Mouse (Mus musculus): ENCODE data around the gene Pitpna.

The Pitpna gene

DNA sequence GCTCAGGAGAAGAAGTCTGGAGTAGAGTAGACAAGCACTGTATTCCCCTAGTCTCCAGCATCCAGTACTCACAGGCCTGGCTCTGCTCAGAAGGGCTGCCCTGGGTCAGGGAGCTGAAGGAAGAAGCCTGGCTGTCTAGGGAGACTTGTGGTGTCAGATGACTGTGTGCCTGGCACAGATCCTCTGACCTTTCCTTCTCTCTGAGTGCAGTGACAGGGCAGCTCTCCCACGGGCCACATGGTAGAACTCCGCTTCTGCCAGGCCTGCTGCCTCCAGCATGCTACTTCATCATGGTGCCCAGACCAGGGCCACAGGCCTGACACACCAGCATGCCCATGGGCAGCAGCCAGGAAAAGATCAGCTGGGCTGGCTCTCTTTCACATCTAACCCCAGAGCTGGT is 22.0 kb upstream of the Pitpna start:
- DNase-seq: peak; percentile 82

DNA sequence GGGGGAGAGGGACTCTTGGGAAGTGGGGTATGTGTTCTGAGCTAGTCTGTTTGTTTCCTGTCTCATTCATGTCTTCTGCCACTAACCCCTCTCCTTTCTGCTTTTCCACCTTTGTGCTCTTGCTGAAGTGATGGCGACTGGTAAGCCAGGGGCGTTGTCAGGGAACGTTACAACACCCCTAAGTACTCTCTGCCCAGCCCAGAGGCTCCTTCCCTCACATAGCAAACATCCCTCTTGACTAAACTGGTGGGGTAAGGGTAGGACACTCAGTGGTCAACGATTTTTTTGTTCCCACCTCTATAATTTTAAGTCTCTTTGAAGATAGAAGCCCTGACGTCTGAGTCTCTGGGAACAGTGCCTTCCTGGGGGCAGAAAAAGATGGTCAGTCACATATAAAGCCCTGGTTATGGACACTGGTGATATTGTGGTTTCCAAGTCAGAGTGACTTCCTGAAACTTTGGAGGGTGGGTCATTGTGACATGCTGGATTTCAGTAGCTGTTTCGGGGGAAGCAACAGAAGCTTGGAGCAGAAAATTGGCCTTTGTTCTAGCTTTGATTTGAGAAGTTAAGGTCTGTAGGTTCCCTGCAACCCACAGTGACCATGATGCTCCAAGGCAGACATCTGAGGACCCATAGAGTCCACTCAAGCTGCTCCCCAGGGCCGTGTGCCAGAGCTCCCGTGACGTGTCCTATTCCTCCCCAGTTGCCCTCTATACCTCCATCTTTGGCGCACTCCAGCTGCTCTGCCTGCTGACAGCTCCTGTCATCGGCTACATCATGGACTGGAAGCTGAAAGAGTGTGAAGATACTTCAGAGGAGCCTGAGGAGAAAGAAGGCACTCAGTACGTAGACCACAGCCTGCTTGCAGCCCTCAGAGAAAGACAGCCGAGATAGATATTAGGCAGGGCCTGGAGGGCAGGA is 21.4 kb upstream of the Pitpna start:
- peak; percentile 66 for DNase-seq

DNA sequence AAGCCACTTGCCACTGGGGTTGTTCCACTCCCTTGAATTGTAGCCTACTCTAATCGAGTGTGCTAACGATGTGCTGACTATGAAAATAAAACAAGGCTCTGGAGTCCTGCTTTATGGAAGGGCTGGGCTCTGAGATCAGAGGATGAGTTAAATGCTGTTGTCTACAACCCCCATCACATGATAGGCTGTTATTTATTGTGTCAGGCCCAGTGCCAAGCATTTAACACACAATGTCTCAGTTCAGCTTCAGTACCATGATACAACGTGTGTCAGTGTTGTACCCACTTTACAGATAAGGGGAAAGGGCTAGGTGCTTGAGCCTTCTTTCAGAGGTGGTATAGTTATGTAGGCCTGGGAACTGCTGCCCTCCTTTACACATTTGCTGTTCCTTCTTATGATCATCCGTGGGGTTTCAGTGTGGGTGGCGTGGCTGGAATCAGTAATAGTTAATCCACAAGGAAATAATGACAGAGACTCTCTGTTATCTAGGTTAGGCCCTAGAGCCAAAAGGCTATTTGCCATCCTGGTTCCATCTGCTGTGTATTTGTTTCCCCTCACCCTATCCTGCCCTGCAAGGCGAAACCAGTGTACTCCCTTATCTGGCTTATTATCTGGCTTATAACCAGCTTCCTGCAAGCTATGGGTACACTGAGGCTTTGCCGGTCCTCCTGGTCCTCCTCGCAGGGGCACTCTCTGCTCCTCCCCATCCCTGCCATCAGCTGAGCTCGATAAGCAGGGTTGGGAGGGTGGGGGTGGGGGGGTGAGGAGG is 20.4 kb upstream of the Pitpna start:
- DNase-seq: no peak

DNA sequence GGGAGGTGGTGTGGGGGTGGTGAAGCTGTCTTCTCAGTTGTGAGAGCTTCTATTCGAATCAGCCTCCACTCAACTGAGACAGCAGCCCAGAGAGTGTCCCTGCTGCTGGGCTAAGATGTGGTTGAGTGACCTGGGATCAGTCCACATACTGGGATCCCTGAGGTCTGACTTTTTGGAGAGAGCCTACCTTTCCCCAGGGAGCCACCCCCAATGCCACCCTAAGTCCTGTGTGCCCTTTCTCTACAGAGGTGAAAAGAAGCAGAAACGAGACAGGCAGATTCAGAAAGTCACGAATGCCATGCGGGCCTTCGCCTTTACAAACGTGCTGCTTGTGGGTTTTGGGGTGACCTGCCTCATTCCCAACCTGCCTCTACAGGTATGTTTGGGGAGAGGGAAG is 19.8 kb upstream of the Pitpna start:
- no peak for DNase-seq

DNA sequence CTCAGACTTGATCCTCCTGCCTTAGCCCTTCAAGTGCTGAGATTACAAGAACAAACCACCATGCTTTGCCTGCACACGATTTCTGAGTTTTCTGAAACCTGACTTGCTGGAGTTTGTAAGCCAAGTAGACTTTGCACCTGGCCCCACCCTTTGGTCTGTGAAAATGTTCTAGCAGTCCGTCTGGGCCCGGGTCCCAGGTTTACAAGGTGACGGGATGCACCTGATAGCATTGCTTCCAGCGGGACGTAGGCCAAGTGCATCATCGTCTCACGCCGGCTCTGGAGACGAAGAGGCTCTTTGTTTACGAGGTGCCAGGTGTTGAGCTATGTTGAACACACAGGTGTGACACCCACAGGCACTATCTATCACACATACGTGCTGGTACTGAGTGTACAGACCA is 18.9 kb upstream of the Pitpna start:
- DNase-seq: no peak

DNA sequence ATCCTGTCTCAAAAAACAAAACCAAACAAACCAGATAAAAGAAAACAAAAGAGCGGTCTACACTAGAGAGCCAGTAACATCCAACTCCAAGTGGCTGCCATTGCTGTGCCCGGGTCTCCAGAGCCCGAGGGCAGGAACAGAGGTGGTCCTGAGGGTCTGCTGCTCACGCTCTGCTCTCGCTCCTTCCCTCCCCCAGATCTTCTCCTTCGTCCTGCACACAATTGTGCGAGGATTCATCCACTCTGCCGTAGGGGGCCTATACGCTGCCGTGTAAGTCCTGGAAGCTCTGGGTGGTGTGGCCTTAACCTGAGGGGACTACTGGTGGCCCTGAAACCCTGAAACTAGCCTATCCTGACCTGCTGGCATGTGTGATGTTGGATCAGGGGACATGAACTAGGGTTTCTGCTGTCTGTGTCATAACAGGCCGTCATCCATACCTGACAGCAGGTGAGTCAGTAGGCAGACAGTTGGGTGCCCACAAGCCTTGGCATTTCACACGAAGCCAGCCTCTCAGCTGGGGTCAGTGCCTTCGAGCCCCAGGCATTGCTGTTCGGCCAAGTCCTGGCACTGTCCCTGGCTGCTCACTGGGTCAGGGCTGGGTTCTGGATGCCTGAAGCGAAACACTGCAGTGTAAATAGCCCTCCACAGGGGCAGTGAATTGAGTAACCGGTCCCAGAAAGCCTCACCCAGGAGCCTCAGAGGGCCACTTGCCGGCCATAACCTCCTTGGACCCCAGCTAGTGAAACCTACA is 17.3 kb upstream of the Pitpna start:
- DNase-seq: peak; percentile 39

DNA sequence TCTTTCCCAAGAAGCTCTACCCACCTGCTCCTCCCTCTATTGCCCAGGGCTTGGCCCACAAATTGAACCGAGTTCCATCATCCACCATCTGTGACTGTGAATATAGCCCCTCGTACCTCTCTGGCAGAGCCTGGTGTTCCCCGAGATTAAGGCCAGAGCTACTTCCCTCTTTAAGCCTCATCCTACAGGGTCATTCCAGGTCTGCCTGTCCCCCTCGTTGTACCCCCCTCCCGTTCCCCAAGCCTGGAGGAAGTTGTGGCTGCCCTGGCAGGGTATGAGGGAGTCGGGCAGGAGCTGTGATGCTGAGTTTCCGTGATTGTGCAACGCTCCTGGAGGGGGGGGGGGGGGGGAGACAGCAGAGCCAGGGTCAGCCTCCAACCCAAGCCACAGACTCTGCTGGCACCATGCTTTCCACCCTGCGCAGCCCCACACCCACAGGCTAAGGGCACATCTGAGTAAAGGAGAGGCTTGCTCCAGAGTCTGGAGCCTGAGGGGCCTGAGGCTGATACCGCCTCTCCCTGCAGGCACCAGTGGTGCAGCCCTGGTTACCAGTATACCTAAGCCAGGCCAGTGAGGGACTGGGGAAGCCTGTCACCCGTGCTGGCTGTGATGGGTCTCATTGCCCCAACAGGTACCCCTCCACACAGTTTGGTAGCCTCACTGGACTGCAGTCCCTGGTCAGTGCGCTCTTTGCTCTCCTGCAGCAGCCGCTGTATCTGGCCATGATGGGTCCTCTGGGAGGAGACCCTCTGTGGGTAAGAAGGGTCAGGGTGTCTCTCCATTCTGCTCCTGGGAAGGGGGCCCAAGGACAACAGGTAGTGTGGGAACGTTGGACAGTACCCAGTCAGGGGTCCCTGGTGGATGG is 16.5 kb upstream of the Pitpna start:
- peak; percentile 68 for DNase-seq

DNA sequence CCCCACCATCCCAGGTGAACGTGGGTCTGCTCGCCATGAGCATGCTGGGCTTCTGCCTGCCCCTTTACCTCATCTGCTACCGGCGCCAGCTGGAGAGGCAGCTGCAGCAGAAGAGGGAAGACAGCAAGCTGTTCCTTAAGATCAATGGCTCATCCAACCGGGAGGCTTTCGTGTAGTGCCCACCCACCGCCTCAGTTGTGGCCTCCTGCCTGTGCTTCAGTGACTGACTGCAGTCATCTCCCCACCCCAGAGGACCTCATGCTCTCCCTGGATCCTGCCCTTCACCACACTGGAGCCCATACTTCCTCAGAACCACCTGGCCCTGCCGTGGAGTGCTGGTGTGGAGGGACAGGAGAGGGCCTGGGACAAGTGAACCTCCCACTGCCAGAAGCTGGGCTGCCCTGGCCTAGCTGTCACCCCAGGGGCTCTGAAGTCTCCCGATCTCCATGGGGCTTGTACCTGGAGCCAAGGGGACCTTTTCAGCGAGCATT is 15.6 kb upstream of the Pitpna start:
- no peak for DNase-seq

DNA sequence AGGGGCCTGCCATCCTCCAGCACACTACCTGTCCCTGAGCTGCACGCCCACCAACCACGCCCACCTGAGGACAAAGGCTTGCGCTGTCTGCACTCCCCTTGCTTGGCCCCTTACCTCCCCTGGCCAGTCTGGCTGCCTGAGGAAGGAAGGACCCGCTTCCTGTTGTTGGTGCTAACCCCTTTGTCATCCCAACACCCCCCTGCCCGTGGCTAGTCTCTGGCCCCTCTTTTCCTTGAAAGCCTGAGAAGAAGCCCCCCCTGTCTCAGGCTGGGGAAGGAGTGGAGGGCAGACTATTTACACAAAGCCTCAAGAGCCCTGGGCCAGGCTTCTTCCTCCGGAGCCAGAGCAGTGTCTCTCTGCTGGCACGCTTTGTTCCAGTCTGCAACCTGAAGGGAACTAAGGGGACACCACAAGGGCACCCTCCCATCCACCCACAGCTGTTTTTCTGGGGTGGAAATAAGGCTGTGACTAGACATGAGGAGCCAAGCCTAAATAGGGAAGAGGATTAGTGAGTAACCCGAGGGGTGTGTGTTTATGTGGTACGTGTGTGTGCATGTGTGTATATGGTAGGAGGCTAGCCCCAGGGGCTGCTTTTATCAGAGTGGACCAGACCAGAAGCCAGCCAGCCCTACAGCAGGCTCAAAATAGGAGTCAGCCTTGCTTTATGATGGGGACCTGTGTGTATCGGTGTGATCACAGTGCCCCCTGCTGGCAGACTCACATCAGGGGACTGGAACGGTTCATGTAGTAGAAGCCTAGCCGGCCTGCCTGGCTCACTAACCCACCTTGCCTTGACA is 14.8 kb upstream of the Pitpna start:
- DNase-seq: peak; percentile 97

DNA sequence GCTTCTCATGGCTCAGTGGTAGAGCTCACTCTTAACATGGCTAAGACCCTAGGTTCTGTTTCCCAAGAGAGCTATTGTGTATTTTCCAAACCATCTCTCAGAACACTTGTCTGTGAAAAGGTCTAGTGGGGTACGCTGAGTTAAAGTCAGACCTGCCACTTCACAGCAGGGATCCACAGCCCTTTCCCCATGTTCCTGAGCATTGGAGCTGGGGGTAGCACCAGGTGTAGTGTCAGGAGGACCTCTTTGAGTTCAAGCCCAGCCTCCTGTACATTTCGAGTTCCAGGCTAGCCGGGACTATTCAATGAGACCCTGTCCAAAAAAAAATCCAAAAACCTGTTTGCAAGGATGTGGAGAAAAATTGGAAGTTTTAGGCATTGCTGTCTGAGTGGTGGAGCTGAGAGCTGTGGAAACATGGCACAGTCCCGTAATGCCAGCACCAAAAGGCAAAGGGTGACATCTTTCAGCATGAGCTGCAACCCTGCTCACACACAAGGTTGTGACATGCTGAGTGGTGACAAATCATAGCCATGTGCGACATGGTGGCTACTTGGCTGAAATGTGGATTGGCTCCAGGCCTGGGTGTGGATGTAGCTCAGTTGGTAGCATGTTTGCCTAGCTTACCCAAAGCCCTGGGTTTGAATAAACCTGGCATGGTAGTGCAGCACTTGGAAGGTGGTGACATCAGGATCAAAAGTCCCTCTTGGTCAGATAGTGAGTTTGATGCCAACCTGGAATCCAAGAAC is 13.3 kb upstream of the Pitpna start:
- DNase-seq: no peak

DNA sequence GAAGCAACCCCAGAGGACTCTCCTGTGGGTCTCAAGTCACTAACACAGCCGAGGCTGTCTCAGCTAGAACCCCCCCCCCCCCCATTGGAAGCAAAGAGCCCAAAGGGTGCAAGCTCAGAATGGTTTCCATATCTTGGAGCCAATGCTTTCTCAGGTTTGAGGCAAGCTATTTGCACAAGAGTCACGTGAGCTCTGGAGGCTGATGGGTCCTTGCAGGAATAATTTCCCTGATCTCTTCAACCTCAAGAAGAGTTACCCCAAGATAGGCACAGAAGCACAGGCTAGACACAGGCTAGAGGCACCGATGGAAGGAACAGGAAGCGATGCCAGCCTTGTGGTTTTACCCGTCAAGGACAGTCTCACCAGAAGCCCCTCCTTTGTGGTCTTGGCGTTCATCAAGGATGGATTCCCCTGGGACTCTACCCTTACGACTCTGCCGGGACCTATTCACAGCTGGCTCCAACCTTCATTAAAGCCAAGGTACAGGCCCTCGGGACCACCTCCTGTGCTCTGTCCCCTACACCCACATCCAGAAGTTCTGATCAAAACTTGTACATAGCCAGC is 12.3 kb upstream of the Pitpna start:
- DNase-seq: no peak

DNA sequence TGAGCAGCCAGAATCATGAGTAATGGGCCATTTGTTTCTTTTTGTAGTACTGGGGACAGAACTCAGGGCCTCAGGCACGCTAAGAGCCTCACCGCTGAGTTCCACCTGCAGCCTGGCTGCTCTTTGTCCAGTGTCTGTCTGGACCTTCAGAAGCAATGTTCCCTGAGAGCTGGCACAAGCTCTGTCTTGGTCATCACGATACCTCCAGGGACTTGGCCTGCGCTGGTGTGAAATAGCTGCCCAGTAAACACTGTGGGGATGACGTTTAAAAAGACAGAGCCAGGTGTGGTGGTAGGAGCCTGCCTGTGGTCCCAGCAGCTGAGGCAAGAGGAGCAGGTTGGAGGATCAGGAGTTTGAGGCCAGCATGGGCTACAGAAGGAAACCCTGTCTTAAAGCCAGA is 9.3 kb upstream of the Pitpna start:
- no peak for DNase-seq

DNA sequence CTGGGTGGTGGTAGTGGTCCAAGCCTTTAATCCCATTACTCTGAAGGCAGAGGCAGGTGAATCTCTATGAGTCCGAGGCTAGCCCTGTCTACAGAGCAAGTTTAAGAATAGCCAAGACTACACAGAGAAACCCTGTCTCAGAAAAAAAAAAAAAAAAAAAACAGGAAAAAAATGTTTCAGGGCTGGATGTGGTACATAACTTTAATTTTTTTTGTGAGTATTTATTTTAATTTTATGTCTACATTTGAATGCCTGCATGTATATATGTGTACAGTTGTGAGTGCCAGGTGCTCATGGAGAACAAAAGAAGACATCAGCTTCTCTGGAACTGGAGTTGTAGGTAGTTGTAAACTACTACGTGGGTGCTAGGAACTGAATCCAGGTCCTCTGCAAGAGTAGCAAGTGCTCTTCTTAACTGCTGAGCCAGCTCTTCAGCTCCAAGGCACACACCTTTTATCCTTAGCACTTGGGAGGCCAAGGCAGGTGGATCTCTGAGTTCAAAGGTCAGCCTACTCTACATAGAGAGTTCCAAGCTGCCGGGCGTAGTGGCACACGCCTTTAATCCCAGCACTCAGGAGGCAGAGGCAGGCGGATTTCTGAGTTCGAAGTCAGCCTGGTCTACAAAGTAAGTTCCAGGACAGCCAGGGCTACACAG is 6.3 kb upstream of the Pitpna start:
- DNase-seq: no peak

DNA sequence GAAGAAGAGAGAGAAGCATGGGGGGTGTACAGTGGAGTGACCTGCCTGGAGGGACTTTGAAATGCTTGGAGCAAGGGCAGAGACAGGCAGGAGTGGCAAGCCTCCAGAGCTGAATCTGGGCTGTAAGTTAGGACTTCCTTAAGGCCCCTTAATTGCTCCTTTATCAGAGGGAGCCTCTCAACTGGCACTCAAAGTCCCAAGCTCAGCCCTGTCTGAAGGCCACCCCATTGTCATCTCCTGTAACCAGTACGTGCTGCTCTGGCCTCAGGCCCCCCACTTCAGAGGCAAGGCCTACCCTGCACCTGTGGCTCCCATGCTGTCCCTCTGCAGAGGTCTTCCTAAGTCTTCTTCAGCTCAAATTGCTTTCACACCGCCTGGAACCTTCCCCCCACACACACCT is 4.4 kb upstream of the Pitpna start:
- DNase-seq: no peak

DNA sequence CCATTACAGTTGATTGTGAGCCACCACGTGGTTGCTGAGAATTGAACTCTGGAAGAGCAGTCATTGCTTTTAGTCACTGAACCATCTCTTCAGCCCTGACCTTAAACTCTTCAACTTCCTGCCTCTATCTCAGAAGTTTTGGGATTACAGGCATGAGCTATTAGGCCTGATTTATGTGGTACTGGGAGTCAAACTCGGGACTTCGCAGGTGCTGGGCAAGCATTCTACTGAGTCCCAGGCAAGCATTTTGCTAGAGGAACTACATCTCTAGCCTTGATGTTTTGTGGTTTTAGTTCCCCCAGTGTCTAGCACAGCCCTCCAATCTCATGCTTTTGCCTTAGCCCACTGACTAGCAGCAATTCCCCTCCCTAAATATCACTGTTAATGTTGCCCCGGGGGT is 2.8 kb upstream of the Pitpna start:
- DNase-seq: no peak

DNA sequence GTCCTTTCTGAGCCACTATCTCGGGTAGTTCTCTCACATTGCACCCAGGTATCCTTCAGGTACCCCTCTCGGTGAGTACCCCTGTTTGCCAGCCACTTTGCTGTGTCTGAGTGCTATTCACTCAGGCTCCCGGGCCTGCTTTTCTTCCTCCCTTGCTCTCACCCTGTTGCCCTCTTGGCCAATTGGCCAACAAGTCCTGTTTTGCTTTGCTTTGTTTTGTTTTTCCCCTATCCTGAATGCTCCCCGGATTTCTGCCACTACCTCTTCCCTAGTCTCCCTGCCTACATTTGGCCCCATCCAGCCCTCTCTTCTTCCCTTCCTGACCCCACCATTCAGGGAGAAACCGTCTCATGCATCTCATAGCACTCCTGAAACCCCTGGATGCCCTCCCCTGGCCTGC is 1.9 kb upstream of the Pitpna start:
- no peak for DNase-seq

DNA sequence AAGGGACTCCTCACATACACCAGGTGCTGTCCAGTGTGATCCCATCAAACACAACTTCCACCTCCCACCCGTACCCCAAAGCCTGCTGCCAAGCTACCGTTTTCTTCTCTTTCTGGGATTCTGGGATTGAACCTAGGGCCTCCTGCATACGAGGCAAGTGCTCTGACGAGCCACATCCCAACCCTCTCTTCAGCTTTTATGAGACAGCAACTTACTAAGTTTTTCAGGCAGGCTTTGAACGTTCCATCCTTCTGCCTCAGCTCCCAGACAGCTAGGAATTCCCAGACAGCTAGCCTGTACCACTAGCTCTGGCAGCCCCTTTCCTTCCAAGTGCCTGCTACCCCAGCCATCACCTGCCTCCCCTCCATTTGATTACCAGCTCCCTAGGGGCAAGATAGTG is 934 bp upstream of the Pitpna start:
- no peak for DNase-seq

DNA sequence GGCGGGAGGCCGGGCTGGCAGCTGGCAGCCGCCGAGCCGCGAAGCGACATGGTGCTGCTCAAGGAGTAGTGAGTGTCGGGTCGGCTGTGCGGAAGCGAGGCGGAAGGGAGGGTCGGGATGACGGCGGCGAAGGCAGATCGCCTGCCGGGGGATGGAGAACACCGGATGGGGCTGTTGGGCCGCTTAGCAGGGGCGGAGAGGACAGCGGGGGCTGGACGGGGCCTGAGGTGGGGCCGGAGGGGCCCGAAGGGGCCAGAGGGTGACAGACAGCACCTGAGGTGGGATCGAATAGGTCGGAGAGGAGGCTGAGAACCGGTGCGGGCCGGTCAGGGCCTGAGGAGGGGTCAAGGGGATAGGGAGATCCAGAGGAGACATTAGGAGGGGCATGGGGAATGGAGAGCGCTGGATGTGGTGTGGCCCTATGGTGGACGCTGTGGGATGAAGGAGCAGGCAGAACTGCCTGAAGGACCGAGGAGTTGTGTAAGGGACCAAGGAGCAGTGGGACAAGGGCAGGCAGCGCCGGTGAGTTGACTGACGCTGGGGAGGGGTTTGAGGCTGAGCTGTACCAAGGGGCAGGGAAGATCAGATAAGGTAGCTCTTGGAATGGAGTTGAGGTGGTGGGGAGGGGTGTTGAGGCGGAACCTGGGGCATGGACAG is 516 bp downstream of the Pitpna start:
- DNase-seq: peak; percentile 78

DNA sequence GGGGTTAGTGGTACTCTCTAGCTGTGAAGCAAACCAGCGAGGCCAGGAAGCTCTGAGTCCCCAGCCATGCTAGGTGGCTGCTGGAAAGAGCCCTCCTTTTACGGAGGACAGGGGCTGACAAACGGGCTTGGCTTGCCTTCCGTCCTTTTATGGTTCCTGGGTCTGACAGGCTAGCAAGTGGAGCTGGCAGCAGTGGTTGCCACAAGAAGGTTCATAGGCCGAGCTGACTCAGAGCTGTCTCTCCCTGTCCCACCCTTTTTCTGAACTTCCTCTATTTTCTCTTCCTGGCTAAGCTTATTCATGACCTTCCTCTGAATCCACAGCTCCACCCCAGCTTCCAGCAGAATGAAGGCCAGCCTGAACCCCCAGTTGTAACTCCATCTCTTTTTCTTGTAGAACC is 4.7 kb downstream of the Pitpna start:
- peak; percentile 55 for DNase-seq
